Mouse (Mus musculus): ENCODE results near the gene Chil1.

DNA sequence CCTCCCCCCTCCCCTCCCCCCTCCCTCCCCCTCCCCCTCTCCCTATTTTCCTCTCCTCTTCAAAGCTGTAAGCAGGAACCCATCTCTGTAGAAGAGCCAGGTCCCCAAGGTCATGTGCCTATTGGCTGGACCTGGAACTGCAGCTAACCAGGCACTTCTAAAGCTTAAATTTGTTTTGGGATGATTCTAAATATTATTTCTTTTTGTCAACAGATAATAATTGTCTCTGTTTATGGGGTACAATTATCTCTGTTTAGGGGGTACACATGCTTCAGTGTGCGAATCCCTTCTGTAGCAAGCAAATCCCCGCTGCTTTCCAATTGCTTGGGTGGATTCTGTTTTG, 34.6 kb downstream of the Chil1 start:
- TF ChIP-seq MYOG (IDR thresholded peaks at IDR 0.05; ENCODE audit: control insufficient read depth in 1 of 3, insufficient read depth in 1 of 3, insufficient read length in 2 of 3, low read depth in 2 of 3): no peak
- TF ChIP-seq TCF12 (IDR thresholded peaks at IDR 0.05; ENCODE audit: insufficient read depth, poor library complexity, severe bottlenecking): no peak
- TF ChIP-seq POLR2A (IDR thresholded peaks at IDR 0.05; ENCODE audit: insufficient read length, low read depth): no peak
- TF ChIP-seq POLR2AphosphoS2 (IDR thresholded peaks at IDR 0.05; ENCODE audit: insufficient read length, low read depth): no peak
- no peak for TF ChIP-seq USF1 (IDR thresholded peaks at IDR 0.05; ENCODE audit: low read depth)
- no peak for TF ChIP-seq E2F4 (IDR thresholded peaks at IDR 0.05; ENCODE audit: insufficient read depth)
- TF ChIP-seq MAX (IDR thresholded peaks at IDR 0.05; ENCODE audit: low read depth): no peak

Measured in myocyte (in vitro differentiated cells).